Mouse (Mus musculus) left cerebral cortex, postnatal 10 days (tissue): ENCODE measurements at regions not wholly inside any gene's neighbourhood (a gene's known extent, or its start where the extent isn't known, plus 50 kb on each side); places are given as distances from the start of the nearest gene placed in this dataset.

Source experiments
- DNase-seq, 2 experiments: peaks; one replicate each; pipeline ENCODE4 v3.0.0; 2021 to 2022; ENCODE audit warnings: low spot score in 2 of 2, mixed read lengths in 1 of 2; ENCODE audit errors: extremely low spot score in 1 of 2
- intact Hi-C: fragments of 180-260 bp; cut with DNase I; formaldehyde crosslinking; loops from one replicate; pipeline ENCODE4 v1.15.1; 2025

GRCm38 (mm10) chr13:80188734-80189133, 694.5 kb upstream of the Arrdc3 start:
- DNase-seq: no peak
- intact Hi-C loops: no loop called here

- intact Hi-C loops: no loop called here
These were observed 688.0 kb upstream of the Arrdc3 start for GRCm38 (mm10) chr13:80195065-80195605.

GRCm38 (mm10) chr13:80224110-80224509, 659.1 kb upstream of the Arrdc3 start:
- DNase-seq: no peak
- intact Hi-C loops: no loop called here

More at GRCm38 (mm10) chr13:80195065-80195605, 688.0 kb upstream of the Arrdc3 start:
- DNase-seq: no peak

GRCm38 (mm10) chr13:80231381-80231780, 651.8 kb upstream of the Arrdc3 start:
- DNase-seq: no peak
- intact Hi-C loops: no loop called here

- DNase-seq: no peak
- intact Hi-C loops: no loop called here
These were observed 647.7 kb upstream of the Arrdc3 start for GRCm38 (mm10) chr13:80235254-80236032.

- intact Hi-C loops: no loop called here
- no peak for DNase-seq
These were observed 620.4 kb upstream of the Arrdc3 start for GRCm38 (mm10) chr13:80262826-80263225.

GRCm38 (mm10) chr13:80267131-80267530, 616.1 kb upstream of the Arrdc3 start:
- intact Hi-C loops: no loop called here
- DNase-seq: no peak

- DNase-seq: no peak
- intact Hi-C loops: no loop called here
These were observed 609.2 kb upstream of the Arrdc3 start for GRCm38 (mm10) chr13:80273976-80274375.

- intact Hi-C loops: no loop called here
- DNase-seq: no peak
These were observed 591.3 kb upstream of the Arrdc3 start for GRCm38 (mm10) chr13:80291744-80292515.

- no peak for DNase-seq
- intact Hi-C loops: no loop called here
These were observed 587.5 kb upstream of the Arrdc3 start for GRCm38 (mm10) chr13:80295723-80296122.

GRCm38 (mm10) chr13:80334073-80334704, 549.0 kb upstream of the Arrdc3 start:
- DNase-seq: no peak

GRCm38 (mm10) chr13:80334865-80335655, 548.1 kb upstream of the Arrdc3 start:
- no peak for DNase-seq
- intact Hi-C loops: no loop called here

More at GRCm38 (mm10) chr13:80334073-80334704, 549.0 kb upstream of the Arrdc3 start:
- intact Hi-C loops: no loop called here

GRCm38 (mm10) chr13:80346980-80347649, 536.1 kb upstream of the Arrdc3 start:
- no peak for DNase-seq
- intact Hi-C loops: no loop called here

- intact Hi-C loops: no loop called here
- DNase-seq: no peak
These were observed 517.2 kb upstream of the Arrdc3 start for GRCm38 (mm10) chr13:80365964-80366363.

GRCm38 (mm10) chr13:80370491-80370890, 512.7 kb upstream of the Arrdc3 start:
- intact Hi-C loops: no loop called here
- DNase-seq: no peak

GRCm38 (mm10) chr13:80381280-80381965, 501.8 kb upstream of the Arrdc3 start:
- no peak for DNase-seq
- intact Hi-C loops: no loop called here

GRCm38 (mm10) chr13:80381966-80382666, 501.1 kb upstream of the Arrdc3 start:
- intact Hi-C loops: no loop called here

More at GRCm38 (mm10) chr13:80381966-80382666, 501.1 kb upstream of the Arrdc3 start:
- DNase-seq: peak in 1 of 2 experiments; percentile 4
